Mouse (Mus musculus): ENCODE data around the gene Ogfod2.

Ogfod2 gene

DNA sequence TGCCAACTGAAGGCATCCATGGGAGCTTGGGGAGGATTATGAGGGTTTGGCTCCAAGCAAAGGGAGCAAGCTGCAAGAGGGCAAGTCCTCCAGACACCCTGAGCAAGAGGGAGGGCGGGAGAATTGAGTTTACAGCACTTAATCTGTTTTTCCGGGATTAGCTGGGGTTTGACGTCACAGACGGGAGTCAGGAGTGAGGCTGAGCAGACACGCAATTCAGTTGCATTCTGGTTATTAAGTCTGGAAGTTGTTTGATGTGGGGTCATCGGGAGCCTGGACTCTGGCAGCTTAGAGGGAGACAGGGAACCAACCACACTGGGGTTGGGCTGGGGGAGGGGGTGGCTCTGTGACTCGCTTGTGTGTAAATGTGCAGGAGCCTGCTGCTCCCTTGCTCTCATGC lies 47.4 kb downstream of the Ogfod2 start:
- no peak for DNase-seq

DNA sequence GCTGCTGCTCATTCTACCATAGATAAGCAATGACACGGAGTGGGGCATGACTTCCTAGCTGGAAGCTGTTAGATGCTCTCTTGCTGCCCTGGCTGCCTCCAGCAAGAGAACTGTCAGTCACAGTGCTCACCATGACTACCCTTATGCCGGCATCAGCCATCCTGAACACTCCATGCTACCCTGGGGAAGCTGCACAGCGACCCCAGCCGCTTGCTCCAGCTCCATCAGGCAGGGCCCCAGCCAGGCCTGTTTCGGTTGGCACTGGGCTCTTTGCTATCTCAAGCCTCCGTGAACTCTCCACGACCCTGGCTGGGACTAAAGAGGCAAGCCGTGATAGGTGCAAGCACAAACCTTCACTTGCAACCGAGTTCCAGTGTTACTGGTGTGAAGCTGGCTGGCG lies 49.7 kb downstream of the Ogfod2 start:
- no peak for DNase-seq

DNA sequence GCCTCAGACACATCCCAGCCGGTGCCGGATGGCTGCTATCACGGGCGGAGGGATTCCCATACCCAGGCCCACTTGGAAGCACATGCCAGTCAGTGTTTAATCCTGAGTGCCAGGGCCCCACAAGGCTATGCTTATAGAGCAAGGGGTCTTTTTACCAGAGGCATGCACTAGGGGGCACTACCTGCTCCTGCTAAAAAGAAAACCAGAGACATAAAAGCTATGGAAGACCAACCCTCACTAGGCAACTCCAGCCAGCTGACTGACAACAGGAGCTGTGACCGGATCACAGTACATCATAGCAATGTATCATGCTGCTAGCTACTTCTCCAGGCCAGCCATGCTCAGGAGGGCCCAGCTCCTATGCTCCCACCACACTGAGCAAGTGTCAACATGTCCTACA lies 50.5 kb downstream of the Ogfod2 start:
- DNase-seq = peak; percentile 82

DNA sequence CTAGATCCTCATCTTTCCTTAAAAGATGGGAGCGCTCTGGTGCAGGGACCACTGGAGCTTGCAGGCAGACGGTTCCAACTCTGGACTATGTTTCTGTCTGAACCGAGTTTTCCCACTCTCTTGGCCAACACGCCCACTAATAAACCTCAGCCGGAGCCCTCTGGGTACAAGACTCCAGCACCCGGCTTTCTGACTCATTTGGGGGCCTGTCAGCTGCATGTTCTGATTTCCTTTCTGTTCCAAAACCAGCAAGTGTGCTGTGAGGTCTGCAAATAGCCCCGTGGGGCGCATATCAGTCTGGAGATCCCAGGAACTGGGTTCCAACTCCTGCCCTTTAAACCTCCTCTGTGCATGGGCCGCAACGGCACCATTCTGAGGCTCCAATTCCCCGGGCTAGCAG lies 51.3 kb downstream of the Ogfod2 start:
- no peak for DNase-seq

All from kidney, adult 18-20 months (tissue).